ENCODE assay signal across 12 mouse cellular contexts in the genomic region with DNA sequence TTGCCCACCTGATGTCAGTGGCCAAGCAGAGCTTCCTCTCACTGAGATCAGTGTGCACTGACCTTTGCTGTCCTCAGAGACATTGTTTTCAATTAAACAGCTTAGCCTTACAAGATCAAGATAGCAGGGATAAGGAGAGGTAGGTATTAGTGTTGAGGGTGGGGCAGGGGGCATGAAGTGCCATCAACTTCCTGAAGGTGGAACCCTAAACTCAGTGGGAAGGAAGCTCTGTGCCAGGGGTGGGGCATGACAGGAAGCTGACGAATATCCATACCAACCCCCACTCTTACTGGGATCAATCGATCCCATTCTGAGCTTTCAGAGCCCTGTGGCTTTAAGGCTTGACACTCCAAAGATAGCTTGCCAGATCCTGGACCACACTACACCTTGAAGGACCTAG.
DNase-seq lines count a peak whose midpoint lies in the region; TF ChIP-seq lines count a peak whose summit lies in the region.
"Had no signal": no experiment of that assay in that cellular context is flagged by ENCODE, and none has a peak within 500 bp of the region (broad histone marks: within the 10 kb centered on the region; RNA-seq: fewer than 3 reads in every experiment).

No protein-coding gene starts in this region.

- peak; percentile 38 for TF ChIP-seq CTCF in kidney, adult 2 months (conservative IDR thresholded peaks at IDR 0.05; ENCODE audit: insufficient read depth, insufficient read length, low read depth, low read length)
- TF ChIP-seq CTCF in lung, adult 2 months (IDR thresholded peaks at IDR 0.05; ENCODE audit: insufficient read depth, low read length), result peak; percentile 39; the same call in 1 of the 2 replicates

- 46% methylated on average over 2 of the region's 2 CpGs for WGBS in kidney, adult 2 months
- 9% methylated on average over 2 of the region's 2 CpGs for WGBS in lung, adult 2 months
- 63% methylated on average over 2 of the region's 2 CpGs for WGBS in forebrain, embryonic 10.5 days

- no peaks in the 10 kb centered on the region for H3K27me3 ChIP-seq in kidney, adult 2 months (replicated peaks; ENCODE audit: control insufficient read depth, insufficient read depth, low read length)
- no peaks in the 10 kb centered on the region; the same call in 1 of the 2 replicates for H3K27me3 ChIP-seq in forebrain, embryonic 10.5 days (ENCODE audit: poor library complexity, severe bottlenecking)
- H3K27me3 ChIP-seq: heart, embryonic 15.5 days; intestine, embryonic 15.5 days; lung, embryonic 15.5 days had no signal

- H3K27ac ChIP-seq in kidney, adult 2 months (ENCODE audit: insufficient read depth, low read depth, low read length), result no peak overlapping the region
- no peak overlapping the region for H3K27ac ChIP-seq in forebrain, embryonic 10.5 days
- H3K27ac ChIP-seq: heart, embryonic 15.5 days; intestine, embryonic 15.5 days; lung, embryonic 15.5 days had no signal

- H3K9me3 ChIP-seq in forebrain, embryonic 10.5 days, result no peaks in the 10 kb centered on the region
- H3K9me3 ChIP-seq: heart, embryonic 15.5 days; intestine, embryonic 15.5 days; lung, embryonic 15.5 days had no signal

- TF ChIP-seq POLR2A in kidney, adult 2 months (IDR thresholded peaks at IDR 0.05; ENCODE audit: low read depth, low read length), result no peak
- TF ChIP-seq POLR2A in lung, adult 2 months (IDR thresholded peaks at IDR 0.05; ENCODE audit: borderline replicate concordance, extremely low read depth, low read depth, low read length), result no peak

- no peaks in the 10 kb centered on the region for H3K36me3 ChIP-seq in kidney, adult 2 months (ENCODE audit: control insufficient read depth, insufficient read depth, low read length)
- H3K36me3 ChIP-seq in forebrain, embryonic 10.5 days (replicated peaks), result no peaks in the 10 kb centered on the region
- H3K36me3 ChIP-seq: heart, embryonic 15.5 days; intestine, embryonic 15.5 days; lung, embryonic 15.5 days had no signal

- H3K4me3 ChIP-seq in kidney, adult 2 months (ENCODE audit: insufficient read depth, low read depth, low read length), result no peak overlapping the region
- H3K4me3 ChIP-seq in lung, adult 2 months (replicated peaks; ENCODE audit: extremely low read depth, low read depth, low read length), result no peak overlapping the region
- H3K4me3 ChIP-seq in forebrain, embryonic 10.5 days, result no peak overlapping the region
- H3K4me3 ChIP-seq: heart, embryonic 15.5 days; intestine, embryonic 15.5 days; lung, embryonic 15.5 days had no signal

- no peaks in the 10 kb centered on the region for H3K4me1 ChIP-seq in kidney, adult 2 months (ENCODE audit: control insufficient read depth, insufficient read depth, low read length)
- peaks cover 8% of the 10 kb centered on the region for H3K4me1 ChIP-seq in lung, adult 2 months (ENCODE audit: control insufficient read depth, insufficient read depth, low read length)
- H3K4me1 ChIP-seq in forebrain, embryonic 10.5 days, result peaks cover 19% of the 10 kb centered on the region

- no peak for DNase-seq in kidney, adult 2 months
- DNase-seq in kidney, adult 8-10 months, result no peak
- peak; percentile 35 for DNase-seq in urinary bladder, postnatal 36 days (ENCODE audit: low spot score in 2 of 2)
- DNase-seq in urinary bladder, postnatal 4 days (ENCODE audit: low spot score in 2 of 2), result no peak
- DNase-seq in lung, adult 2 months, result no peak
- peak; percentile 33 for DNase-seq in thymus, postnatal 4 days
- DNase-seq in forebrain, embryonic 10.5 days (ENCODE audit: extremely low spot score, low spot score), result no peak
- no peak for DNase-seq in right cerebral cortex, adult 2 months (ENCODE audit: low spot score in 2 of 2)
- DNase-seq: adrenal gland, postnatal 14 days had no signal

Comparison
In these comparisons a context has a peak if more than half of its experiments do, and no peak if none do; other contexts are left out.
1. DNase-seq: peak in urinary bladder, postnatal 36 days (2 of 2) and thymus, postnatal 4 days (single experiment); none in kidney, adult 2 months (single experiment), kidney, adult 8-10 months (0 of 2), urinary bladder, postnatal 4 days (0 of 2), lung, adult 2 months (single experiment), forebrain, embryonic 10.5 days (single experiment) and right cerebral cortex, adult 2 months (0 of 2).